Mouse (Mus musculus) heart, embryonic 13.5 days (tissue): ENCODE data around the gene Zfp978. TPM values are rescaled to one million over a fixed set of nuclear protein-coding genes. Genes with fewer than 3 reads are reported as not detected.
"Not testable (repeated sequence)": the region's sequence is repeated elsewhere in the genome, so short reads cannot be mapped to it uniquely, and the experiment has no call there.

Experiments
- ATAC-seq: fragments of 200-750 bp; cut with Nextera tagmentation; 2 replicates; pipeline ENCODE4 v1.8.0; 2017; ENCODE audit warnings: moderate TSS enrichment; ENCODE audit not compliant: insufficient number of reproducible peaks, low FRiP score, low TSS enrichment; ENCODE audit errors: extremely low read depth
- H3K27ac ChIP-seq: fragments of 300-500 bp; sonication (generic); replicated peaks from 2 replicates; pipeline ENCODE4 v1.5.1; 2015; ENCODE audit warnings: moderate library complexity, mild to moderate bottlenecking, inconsistent platforms
- H3K27me3 ChIP-seq: fragments of 300-500 bp; sonication (generic); replicated peaks from 2 replicates; pipeline ENCODE4 v1.6.1; 2015; ENCODE audit warnings: mild to moderate bottlenecking, inconsistent platforms
- H3K36me3 ChIP-seq: fragments of 300-500 bp; sonication (generic); 2 replicates; pipeline ENCODE4 v1.6.1; 2015; ENCODE audit warnings: mild to moderate bottlenecking, inconsistent platforms
- H3K4me1 ChIP-seq: fragments of 300-500 bp; sonication (generic); 2 replicates; pipeline ENCODE4 v1.6.1; 2015; ENCODE audit warnings: inconsistent platforms
- H3K4me2 ChIP-seq: fragments of 300-500 bp; sonication (generic); 2 replicates; pipeline ENCODE4 v1.6.1; 2015; ENCODE audit warnings: inconsistent platforms, mild to moderate bottlenecking, moderate library complexity
- H3K4me3 ChIP-seq: fragments of 300-500 bp; sonication (generic); 2 replicates; pipeline ENCODE4 v1.5.1; 2015; ENCODE audit warnings: moderate library complexity, mild to moderate bottlenecking, inconsistent platforms
- H3K9ac ChIP-seq: fragments of 300-500 bp; sonication (generic); 2 replicates; pipeline ENCODE4 v1.6.1; 2015; ENCODE audit warnings: inconsistent platforms, mild to moderate bottlenecking, moderate library complexity
- H3K9me3 ChIP-seq: fragments of 300-500 bp; sonication (generic); 2 replicates; pipeline ENCODE4 v1.6.1; 2016; ENCODE audit warnings: inconsistent platforms
- WGBS: fragments of 180-500 bp; shearing (Covaris S2); methylation state at CpG from one replicate; pipeline ENCODE4 v1.1.7; 2015; ENCODE audit warnings: mixed read lengths; 5-methylcytosine and 5-hydroxymethylcytosine counted together
- polyA plus RNA-seq: library from polyadenylated mRNA; unstranded; fragments of >200 nt; fragmentation: Nextera tagmentation; extraction: Ambion mirVana; gene quantifications from 2 replicates; pipeline ENCODE4 v1.2.1, GENCODE M21; 2015

Gene Zfp978
- polyA plus RNA-seq, 1 experiment from 2014 or later = 0.17 TPM

- ATAC-seq = not testable (repeated sequence)
Observed at GRCm38 (mm10) chr4:147418333-147418732, 57.2 kb downstream of the Zfp978 start.

GRCm38 (mm10) chr4:147419190-147419589 lies 58.1 kb downstream of the Zfp978 start:
- not testable (repeated sequence) for H3K9ac ChIP-seq, H3K4me2 ChIP-seq, ATAC-seq, H3K4me1 ChIP-seq, H3K4me3 ChIP-seq, H3K27ac ChIP-seq, H3K27me3 ChIP-seq, H3K36me3 ChIP-seq
- WGBS = 72% methylated on average over 8 of the region's 8 CpGs
- peaks cover 71% of the 10 kb centered on the region for H3K9me3 ChIP-seq

More at GRCm38 (mm10) chr4:147418333-147418732, 57.2 kb downstream of the Zfp978 start:
- H3K4me2 ChIP-seq, H3K9ac ChIP-seq, H3K27ac ChIP-seq, H3K4me1 ChIP-seq, H3K36me3 ChIP-seq, H3K4me3 ChIP-seq, H3K27me3 ChIP-seq: not testable (repeated sequence)
- H3K9me3 ChIP-seq = peaks cover 67% of the 10 kb centered on the region
- 43% methylated on average over 7 of the region's 7 CpGs for WGBS

GRCm38 (mm10) chr4:147419756-147420590 lies 58.9 kb downstream of the Zfp978 start:
- not testable (repeated sequence) for H3K27ac ChIP-seq, H3K27me3 ChIP-seq, H3K4me2 ChIP-seq, H3K4me1 ChIP-seq, H3K4me3 ChIP-seq, ATAC-seq, H3K36me3 ChIP-seq, H3K9ac ChIP-seq
- WGBS = 73% methylated on average over 5 of the region's 5 CpGs
- peaks cover 68% of the 10 kb centered on the region for H3K9me3 ChIP-seq

DNA sequence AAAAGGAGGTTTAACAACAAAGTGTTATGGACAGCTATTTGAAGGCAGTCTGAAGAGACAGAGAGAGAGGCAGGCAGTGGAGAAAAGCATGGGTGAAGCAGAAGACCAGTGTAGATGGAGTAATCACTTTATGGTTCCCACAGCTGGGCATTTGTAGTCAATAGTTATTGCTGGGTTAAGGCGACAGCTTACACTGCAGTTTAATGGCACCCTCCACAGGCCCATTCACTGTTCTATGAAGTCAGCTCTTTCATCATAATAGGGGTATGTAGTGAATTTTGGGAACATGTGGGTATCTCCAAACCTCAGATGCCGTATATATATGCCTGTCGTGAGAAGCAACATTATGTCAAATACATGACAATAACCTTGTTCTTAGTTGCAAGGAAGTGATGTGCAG lies 59.7 kb downstream of the Zfp978 start:
- Histone ChIP-seq H3K4me2 (no peak overlapping the region), H3K9me3 (peaks cover 76% of the 10 kb centered on the region), H3K36me3 (no peaks in the 10 kb centered on the region), H3K4me3 (no peak overlapping the region), H3K9ac (no peak overlapping the region), H3K27me3 (no peaks in the 10 kb centered on the region), H3K27ac (no peak overlapping the region), H3K4me1 (no peaks in the 10 kb centered on the region)
- no peak for ATAC-seq
- 59% methylated on average over 3 of the region's 3 CpGs for WGBS

GRCm38 (mm10) chr4:147421316-147421715 lies 60.2 kb downstream of the Zfp978 start:
- 22% methylated on average over 1 of the region's 1 CpGs for WGBS
- not testable (repeated sequence) for H3K4me3 ChIP-seq, ATAC-seq, H3K4me2 ChIP-seq, H3K4me1 ChIP-seq, H3K36me3 ChIP-seq, H3K27ac ChIP-seq, H3K27me3 ChIP-seq, H3K9ac ChIP-seq
- peaks cover 75% of the 10 kb centered on the region for H3K9me3 ChIP-seq

GRCm38 (mm10) chr4:147423140-147423539 lies 62.0 kb downstream of the Zfp978 start:
- Histone ChIP-seq H3K27ac (no peak overlapping the region), H3K4me1 (no peaks in the 10 kb centered on the region), H3K36me3 (no peaks in the 10 kb centered on the region), H3K27me3 (no peaks in the 10 kb centered on the region), H3K9me3 (peaks cover 58% of the 10 kb centered on the region), H3K4me3 (no peak overlapping the region), H3K9ac (no peak overlapping the region), H3K4me2 (no peak overlapping the region)
- ATAC-seq = no peak; the same call in 1 of the 2 replicates
- WGBS = 41% methylated on average over 3 of the region's 3 CpGs

DNA sequence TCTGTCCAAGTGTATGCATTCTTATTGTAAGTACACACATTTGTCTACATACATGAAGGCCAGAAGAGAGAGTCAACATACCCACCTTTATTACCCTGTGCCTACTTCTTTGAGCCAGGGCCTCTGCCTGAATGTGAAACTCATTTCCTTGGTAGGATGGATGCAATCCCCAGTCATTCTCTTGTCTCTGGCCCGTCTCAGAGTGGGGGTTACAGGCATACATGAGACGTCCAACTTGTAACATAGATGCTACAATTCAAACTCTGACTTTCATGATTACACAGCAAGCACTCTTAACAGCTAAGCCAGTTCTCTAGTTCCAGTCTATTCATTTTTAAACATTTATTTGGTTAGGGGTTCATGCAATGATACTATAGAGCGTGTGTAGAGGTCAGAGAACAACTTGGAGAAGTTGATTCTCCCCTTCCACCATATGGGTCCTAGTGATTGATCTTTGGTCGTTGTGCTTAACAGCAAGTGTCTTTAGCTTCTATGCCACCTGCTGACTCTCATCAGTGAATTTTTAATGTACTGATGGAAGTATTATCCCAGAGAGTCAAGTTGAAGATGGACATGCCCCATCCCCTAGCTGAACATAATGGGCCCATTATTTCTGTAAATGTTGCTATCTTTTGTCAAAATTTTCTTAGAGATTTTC lies 62.7 kb downstream of the Zfp978 start:
- H3K27ac ChIP-seq = no peak overlapping the region
- no peaks in the 10 kb centered on the region for H3K4me1 ChIP-seq
- H3K9me3 ChIP-seq = peaks cover 52% of the 10 kb centered on the region
- no peak overlapping the region for H3K4me3 ChIP-seq
- no peaks in the 10 kb centered on the region for H3K27me3 ChIP-seq
- no peak for ATAC-seq
- H3K9ac ChIP-seq = no peak overlapping the region
- 52% methylated on average over 4 of the region's 4 CpGs for WGBS
- no peak overlapping the region for H3K4me2 ChIP-seq
- no peaks in the 10 kb centered on the region for H3K36me3 ChIP-seq

DNA sequence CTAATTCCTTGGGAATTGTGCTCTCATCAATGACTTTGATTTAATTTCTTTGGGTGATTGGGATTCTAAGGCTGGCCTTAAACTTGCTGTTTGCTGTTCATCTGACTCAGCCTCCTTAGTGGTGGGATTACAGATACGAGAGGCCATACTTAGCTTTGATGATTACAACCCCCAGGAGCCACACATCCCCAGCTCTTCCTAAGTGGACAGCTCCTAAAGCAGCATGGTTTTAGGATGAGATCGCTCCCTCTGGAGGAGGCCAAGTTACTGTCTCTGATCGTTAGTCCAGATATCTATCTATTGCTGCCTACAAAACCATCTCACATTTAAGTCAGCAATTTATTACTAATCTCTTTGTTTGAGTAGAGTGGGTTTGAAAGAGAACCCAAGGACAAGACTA lies 63.3 kb downstream of the Zfp978 start:
- peaks cover 46% of the 10 kb centered on the region for H3K9me3 ChIP-seq
- 30% methylated on average over 3 of the region's 3 CpGs for WGBS

DNA sequence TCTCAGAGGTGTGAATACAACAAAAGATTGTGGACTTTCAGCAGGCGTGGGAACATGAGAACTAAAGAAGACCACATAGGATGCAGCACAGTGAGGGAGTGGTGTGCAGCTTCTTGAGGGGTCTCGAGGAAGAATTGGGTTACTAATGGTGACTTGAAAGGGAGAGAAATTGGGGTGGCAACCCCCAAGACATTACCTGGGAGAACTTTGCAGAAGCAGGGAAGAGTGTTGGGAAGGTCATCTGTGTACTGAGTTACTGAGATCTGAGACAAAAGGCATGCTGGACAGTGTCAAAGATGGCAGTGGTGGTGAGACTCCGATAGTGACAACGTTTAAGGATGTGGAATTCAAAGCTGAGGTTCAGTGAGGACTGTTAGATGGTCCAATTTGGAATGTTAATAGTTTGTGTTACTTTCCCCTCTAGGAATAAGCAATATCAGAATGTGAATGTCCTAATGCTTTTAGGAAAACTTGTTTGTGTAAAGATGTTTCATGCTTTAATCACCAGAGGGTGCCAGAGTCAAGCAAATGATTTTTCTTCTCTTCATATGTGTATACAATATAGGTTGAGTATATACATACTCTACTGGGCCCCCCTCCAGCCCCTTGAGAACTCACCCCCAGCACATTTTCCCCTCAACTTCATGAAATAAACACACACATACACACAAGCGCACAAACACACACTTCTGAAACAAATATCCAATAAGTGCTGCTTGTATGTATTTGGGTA lies 64.7 kb downstream of the Zfp978 start:
- H3K9me3 ChIP-seq = peaks cover 44% of the 10 kb centered on the region
- not testable (repeated sequence) for H3K4me3 ChIP-seq, H3K27ac ChIP-seq, H3K9ac ChIP-seq, H3K27me3 ChIP-seq, H3K4me1 ChIP-seq, H3K36me3 ChIP-seq, H3K4me2 ChIP-seq
- 43% methylated on average over 5 of the region's 5 CpGs for WGBS
- 0 out of 2 replicates have a peak, but pooled peaks have one; percentile 0 for ATAC-seq

More for the DNA sequence above, 63.3 kb downstream of the Zfp978 start:
- not testable (repeated sequence) for H3K27me3 ChIP-seq, H3K9ac ChIP-seq, H3K4me2 ChIP-seq, ATAC-seq, H3K36me3 ChIP-seq, H3K4me3 ChIP-seq, H3K27ac ChIP-seq, H3K4me1 ChIP-seq

DNA sequence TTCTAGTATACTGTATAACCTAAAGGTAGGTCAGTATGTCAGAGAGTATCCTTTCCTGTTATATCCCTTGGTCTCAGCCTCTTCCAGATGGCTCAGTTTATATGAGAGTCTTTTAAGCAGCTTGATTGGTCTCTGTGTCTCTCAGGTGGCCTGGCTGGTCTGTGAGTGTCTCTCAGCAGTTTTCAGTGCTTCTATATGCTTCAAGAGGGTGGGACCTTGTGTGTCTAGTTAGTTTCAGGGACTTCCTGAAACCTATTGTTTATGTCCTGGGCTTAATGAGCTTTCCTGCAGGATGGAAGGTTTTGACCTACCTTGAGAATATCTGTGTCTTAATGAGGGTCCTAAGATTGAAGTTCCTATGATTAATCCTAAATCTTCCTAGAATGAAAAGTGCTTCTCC lies 69.5 kb downstream of the Zfp978 start:
- no peak overlapping the region for H3K4me2 ChIP-seq
- H3K4me1 ChIP-seq = no peaks in the 10 kb centered on the region
- peaks cover 37% of the 10 kb centered on the region for H3K9me3 ChIP-seq
- no peaks in the 10 kb centered on the region for H3K27me3 ChIP-seq
- no peak overlapping the region for H3K4me3 ChIP-seq
- ATAC-seq = no peak
- H3K27ac ChIP-seq = no peak overlapping the region
- no peak overlapping the region for H3K9ac ChIP-seq
- no peaks in the 10 kb centered on the region for H3K36me3 ChIP-seq

- not testable (repeated sequence) for H3K36me3 ChIP-seq
Observed at GRCm38 (mm10) chr4:147431696-147432442, 70.8 kb downstream of the Zfp978 start.

More at GRCm38 (mm10) chr4:147431696-147432442, 70.8 kb downstream of the Zfp978 start:
- not testable (repeated sequence) for H3K27ac ChIP-seq, H3K4me3 ChIP-seq, H3K4me2 ChIP-seq, H3K4me1 ChIP-seq, H3K9ac ChIP-seq, H3K27me3 ChIP-seq
- WGBS = 65% methylated on average over 3 of the region's 3 CpGs
- ATAC-seq = peak; percentile 18
- H3K9me3 ChIP-seq = peaks cover 35% of the 10 kb centered on the region
